Mouse (Mus musculus) urinary bladder, adult 18-20 months (tissue): ENCODE measurements around the gene Depdc5.
"Not testable (repeated sequence)": the region's sequence is repeated elsewhere in the genome, so short reads cannot be mapped to it uniquely, and the experiment has no call there.

Experiments used
- DNase-seq, 2 experiments: peaks; one replicate each; pipeline ENCODE4 v3.0.0; 2022; ENCODE audit warnings: low spot score in 2 of 2, mixed read lengths in 2 of 2

The Depdc5 gene

GRCm38 (mm10) chr5:32863253-32864228 is at the start of gene Depdc5:
TSS of gene Depdc5 (plus strand) at chr5:32863701.
- peak; percentile 90 to 92 for DNase-seq

- no peak for DNase-seq
These were observed 48.1 kb upstream of the Depdc5 start for GRCm38 (mm10) chr5:32815396-32815795.

GRCm38 (mm10) chr5:32820471-32820870 is 43.0 kb upstream of the Depdc5 start:
- DNase-seq = no peak

- no peak for DNase-seq
These were observed 36.5 kb upstream of the Depdc5 start, which contains the start of gene Gm20671 for GRCm38 (mm10) chr5:32827009-32827408. TSS of gene Gm20671 (minus strand) at chr5:32827109.

- DNase-seq = not testable (repeated sequence)
These were observed 34.7 kb upstream of the Depdc5 start for GRCm38 (mm10) chr5:32828766-32829165.

- no peak for DNase-seq
These were observed 33.4 kb upstream of the Depdc5 start for GRCm38 (mm10) chr5:32830054-32830453.

- DNase-seq = no peak
These were observed 29.0 kb upstream of the Depdc5 start for GRCm38 (mm10) chr5:32834497-32834896.

- no peak for DNase-seq
These were observed 26.5 kb upstream of the Depdc5 start for GRCm38 (mm10) chr5:32836976-32837375.

- no peak for DNase-seq
These were observed 23.5 kb upstream of the Depdc5 start for GRCm38 (mm10) chr5:32840029-32840428.

GRCm38 (mm10) chr5:32849178-32849577 is 14.3 kb upstream of the Depdc5 start:
- no peak for DNase-seq

GRCm38 (mm10) chr5:32849580-32849979 is 13.9 kb upstream of the Depdc5 start:
- DNase-seq = not testable (repeated sequence)

- no peak for DNase-seq
These were observed 11.5 kb upstream of the Depdc5 start for GRCm38 (mm10) chr5:32852026-32852425.

GRCm38 (mm10) chr5:32853731-32854507 is 9.6 kb upstream of the Depdc5 start, which contains the start of gene Prr14l:
TSS of gene Prr14l (minus strand) at chr5:32854256.
- DNase-seq = peak; percentile 97 to 99

- DNase-seq = no peak
These were observed 8.7 kb upstream of the Depdc5 start for GRCm38 (mm10) chr5:32854818-32855217.

GRCm38 (mm10) chr5:32855274-32855673 is 8.2 kb upstream of the Depdc5 start:
- not testable (repeated sequence) for DNase-seq

GRCm38 (mm10) chr5:32857781-32858220 is 5.7 kb upstream of the Depdc5 start:
- DNase-seq = peak; percentile 12 to 15

GRCm38 (mm10) chr5:32861082-32861481 is 2.4 kb upstream of the Depdc5 start:
- no peak for DNase-seq

GRCm38 (mm10) chr5:32862469-32863132 is 900 bp upstream of the Depdc5 start:
- DNase-seq = no peak

- DNase-seq = no peak
These were observed 6.0 kb downstream of the Depdc5 start for GRCm38 (mm10) chr5:32869389-32870024.

GRCm38 (mm10) chr5:32872346-32872745 is 8.8 kb downstream of the Depdc5 start:
- no peak for DNase-seq

- DNase-seq = no peak
These were observed 23.2 kb downstream of the Depdc5 start for GRCm38 (mm10) chr5:32886739-32887138.
